Mouse (Mus musculus) limb, embryonic 14.5 days (tissue): Measurements from ENCODE around the gene Ankrd6. TPM values are rescaled to one million over a fixed set of nuclear protein-coding genes. Genes with fewer than 3 reads are reported as not detected.

ENCODE experiments used
- ATAC-seq: fragments of 200-750 bp; cut with Nextera tagmentation; 2 replicates; pipeline ENCODE4 v1.8.0; 2017; ENCODE audit warnings: low read depth, moderate number of reproducible peaks, moderate TSS enrichment; ENCODE audit not compliant: low FRiP score
- DNase-seq: peaks from one replicate; pipeline ENCODE4 v3.0.0-alpha.2; 2015; ENCODE audit warnings: low spot score
- H3K27ac ChIP-seq: fragments of 300-500 bp; sonication (generic); replicated peaks from 2 replicates; pipeline ENCODE4 v1.5.1; 2014; ENCODE audit warnings: low read depth, mild to moderate bottlenecking, low read length, moderate library complexity, mixed read lengths
- H3K27me3 ChIP-seq: fragments of 300-500 bp; sonication (generic); 2 replicates; pipeline ENCODE4 v1.6.1; 2014; ENCODE audit warnings: low read length, mixed read lengths; ENCODE audit not compliant: control insufficient read depth, insufficient read depth
- H3K36me3 ChIP-seq: fragments of 300-500 bp; sonication (generic); 2 replicates; pipeline ENCODE4 v1.6.1; 2014; ENCODE audit warnings: mild to moderate bottlenecking, low read length, moderate library complexity, mixed read lengths; ENCODE audit not compliant: control insufficient read depth, insufficient read depth
- H3K4me1 ChIP-seq: fragments of 300-500 bp; sonication (generic); 2 replicates; pipeline ENCODE4 v1.6.1; 2014; ENCODE audit warnings: antibody characterized with exemption, low read length, mixed read lengths; ENCODE audit not compliant: control insufficient read depth, insufficient read depth
- H3K4me2 ChIP-seq: fragments of 300-500 bp; sonication (generic); replicated peaks from 2 replicates; pipeline ENCODE4 v1.6.1; 2014; ENCODE audit warnings: low read depth, mild to moderate bottlenecking, low read length, moderate library complexity; ENCODE audit not compliant: severe bottlenecking
- H3K4me3 ChIP-seq: fragments of 300-500 bp; sonication (generic); replicated peaks from 2 replicates; pipeline ENCODE4 v1.5.1; 2014; ENCODE audit warnings: low read length
- H3K9ac ChIP-seq: fragments of 300-500 bp; sonication (generic); 2 replicates; pipeline ENCODE4 v1.6.1; 2014; ENCODE audit warnings: mild to moderate bottlenecking, low read depth, low read length, moderate library complexity; ENCODE audit not compliant: severe bottlenecking
- H3K9me3 ChIP-seq: fragments of 300-500 bp; sonication (generic); 2 replicates; pipeline ENCODE4 v1.6.1; 2016; ENCODE audit warnings: low read length; ENCODE audit not compliant: control insufficient read depth
- POLR2A ChIP-seq: fragments of 200-500 bp; IDR thresholded peaks from 2 replicates; pipeline ENCODE4 v1.8.0; 2012; ENCODE audit warnings: inconsistent platforms, mild to moderate bottlenecking, moderate library complexity, borderline replicate concordance; ENCODE audit not compliant: insufficient read depth, insufficient read length; ENCODE audit errors: extremely low read depth
- WGBS: fragments of 180-500 bp; shearing (Covaris S2); extraction: QIAGEN DNeasy Blood & Tissue Kit; methylation state at CpG from one replicate; pipeline ENCODE4 v1.1.7; 2014; 5-methylcytosine and 5-hydroxymethylcytosine counted together
- polyA plus RNA-seq, 2 experiments: library from polyadenylated mRNA; depleted of rRNA in 1 of 2; stranded (reverse) in 1 of 2; unstranded in 1 of 2; fragments of >200 nt; fragmentation: Nextera tagmentation in 1 of 2; extraction: Ambion mirVana in 1 of 2; gene quantifications; 2 replicates each; pipeline versions ENCODE4 v1.2.1 to v1.2.3; 2012 to 2014

Gene Ankrd6
- polyA plus RNA-seq, 2 experiments = 4.9 to 10.9 TPM

GRCm38 (mm10) chr4:32947631-32948030, 3.0 kb downstream of the Ankrd6 start:
- ATAC-seq = no peak
- H3K9me3 ChIP-seq = no peaks in the 10 kb centered on the region
- no peak for DNase-seq
- H3K27me3 ChIP-seq = peaks cover 7% of the 10 kb centered on the region
- H3K4me3 ChIP-seq = no peak overlapping the region
- H3K9ac ChIP-seq = no peak overlapping the region
- no peaks in the 10 kb centered on the region for H3K36me3 ChIP-seq
- no peak overlapping the region for H3K4me2 ChIP-seq
- peaks cover 2% of the 10 kb centered on the region for H3K4me1 ChIP-seq
- no peak overlapping the region for H3K27ac ChIP-seq
- 37% methylated on average over 4 of the region's 4 CpGs for WGBS
- TF ChIP-seq POLR2A = no peak

GRCm38 (mm10) chr4:32940984-32941383, 9.7 kb downstream of the Ankrd6 start:
- H3K9ac ChIP-seq = no peak overlapping the region
- 0 out of 2 replicates have a peak, but pooled peaks cover 5% of the 10 kb centered on the region for H3K4me1 ChIP-seq
- H3K27ac ChIP-seq = no peak overlapping the region
- no peaks in the 10 kb centered on the region for H3K9me3 ChIP-seq
- 76% methylated on average over 4 of the region's 4 CpGs for WGBS
- no peak overlapping the region for H3K4me3 ChIP-seq
- H3K4me2 ChIP-seq = no peak overlapping the region
- H3K27me3 ChIP-seq = no peaks in the 10 kb centered on the region
- no peaks in the 10 kb centered on the region for H3K36me3 ChIP-seq
- no peak for TF ChIP-seq POLR2A
- ATAC-seq (no peak), DNase-seq (no peak)

GRCm38 (mm10) chr4:32939964-32940363, 10.7 kb downstream of the Ankrd6 start:
- no peak overlapping the region for H3K27ac ChIP-seq

GRCm38 (mm10) chr4:32939521-32939920, 11.1 kb downstream of the Ankrd6 start:
- no peaks in the 10 kb centered on the region for H3K9me3 ChIP-seq
- 38% methylated on average over 4 of the region's 4 CpGs for WGBS
- ATAC-seq = no peak
- no peak for DNase-seq
- H3K4me2 ChIP-seq = no peak overlapping the region
- 0 out of 2 replicates have a peak, but pooled peaks cover 5% of the 10 kb centered on the region for H3K4me1 ChIP-seq
- H3K9ac ChIP-seq = no peak overlapping the region
- no peak overlapping the region for H3K27ac ChIP-seq
- TF ChIP-seq POLR2A = no peak
- H3K36me3 ChIP-seq = no peaks in the 10 kb centered on the region
- no peak overlapping the region for H3K4me3 ChIP-seq
- H3K27me3 ChIP-seq = no peaks in the 10 kb centered on the region

More at GRCm38 (mm10) chr4:32939964-32940363, 10.7 kb downstream of the Ankrd6 start:
- Histone ChIP-seq H3K4me3 (no peak overlapping the region), H3K27me3 (no peaks in the 10 kb centered on the region), H3K9ac (peak overlapping the region; percentile 25; the same call in 1 of the 2 replicates), H3K4me1 (0 out of 2 replicates have a peak, but pooled peaks cover 5% of the 10 kb centered on the region), H3K9me3 (no peaks in the 10 kb centered on the region), H3K36me3 (no peaks in the 10 kb centered on the region), H3K4me2 (no peak overlapping the region)
- TF ChIP-seq POLR2A = no peak
- WGBS = 43% methylated on average over 5 of the region's 5 CpGs
- DNase-seq (no peak), ATAC-seq (no peak)

- Histone ChIP-seq H3K9ac (no peak overlapping the region), H3K36me3 (no peaks in the 10 kb centered on the region), H3K4me2 (no peak overlapping the region), H3K27me3 (no peaks in the 10 kb centered on the region), H3K27ac (no peak overlapping the region), H3K4me3 (no peak overlapping the region), H3K4me1 (0 out of 2 replicates have a peak, but pooled peaks cover 5% of the 10 kb centered on the region), H3K9me3 (no peaks in the 10 kb centered on the region)
- WGBS = 45% methylated on average over 9 of the region's 9 CpGs
- DNase-seq = no peak
- no peak for ATAC-seq
- no peak for TF ChIP-seq POLR2A
Measured at GRCm38 (mm10) chr4:32936762-32937341, 13.8 kb downstream of the Ankrd6 start.
